Mouse (Mus musculus): ENCODE results near the gene Prr15l. TPM values are rescaled to one million over a fixed set of nuclear protein-coding genes. Genes with fewer than 3 reads are reported as not detected.

The Prr15l gene
- total RNA-seq, 2 experiments from 2014 or later: not detected

GRCm38 (mm10) chr11:96973426-96973964 is 45.6 kb downstream of the Prr15l start:
- peak in 1 of 2 experiments; percentile 53 for DNase-seq
- intact Hi-C loops (cut with DNase I): no loop called here

- DNase-seq: no peak
- intact Hi-C loops (cut with DNase I): no loop called here
Observed at GRCm38 (mm10) chr11:96974813-96975212, 46.9 kb downstream of the Prr15l start.

- intact Hi-C loops (cut with DNase I): no loop called here
- DNase-seq: no peak
Observed at GRCm38 (mm10) chr11:96975511-96976378, 47.8 kb downstream of the Prr15l start.

DNA sequence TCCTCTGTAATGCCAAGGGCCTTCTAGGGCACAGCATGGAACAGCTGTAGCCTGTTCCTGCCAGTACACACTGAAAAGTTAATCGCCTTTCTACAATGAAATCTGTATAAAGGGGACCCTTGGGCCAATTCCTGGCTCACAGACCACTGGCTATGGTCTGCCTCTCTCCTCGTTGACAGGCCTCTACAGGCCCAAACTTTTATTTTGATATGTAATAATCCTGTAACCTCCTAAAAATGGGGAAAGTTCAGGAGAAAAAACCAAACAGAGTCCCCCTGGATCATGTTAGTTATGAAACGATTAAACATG is 48.4 kb downstream of the Prr15l start:
- DNase-seq: no peak
- intact Hi-C loops (cut with DNase I): no loop called here

GRCm38 (mm10) chr11:96976911-96977591 is 49.1 kb downstream of the Prr15l start:
- peak in 1 of 2 experiments; percentile 79 for DNase-seq
- intact Hi-C loops (cut with DNase I): no loop called here

- intact Hi-C loops (cut with DNase I): no loop called here
Observed at GRCm38 (mm10) chr11:96977606-96978400, 49.9 kb downstream of the Prr15l start.

DNA sequence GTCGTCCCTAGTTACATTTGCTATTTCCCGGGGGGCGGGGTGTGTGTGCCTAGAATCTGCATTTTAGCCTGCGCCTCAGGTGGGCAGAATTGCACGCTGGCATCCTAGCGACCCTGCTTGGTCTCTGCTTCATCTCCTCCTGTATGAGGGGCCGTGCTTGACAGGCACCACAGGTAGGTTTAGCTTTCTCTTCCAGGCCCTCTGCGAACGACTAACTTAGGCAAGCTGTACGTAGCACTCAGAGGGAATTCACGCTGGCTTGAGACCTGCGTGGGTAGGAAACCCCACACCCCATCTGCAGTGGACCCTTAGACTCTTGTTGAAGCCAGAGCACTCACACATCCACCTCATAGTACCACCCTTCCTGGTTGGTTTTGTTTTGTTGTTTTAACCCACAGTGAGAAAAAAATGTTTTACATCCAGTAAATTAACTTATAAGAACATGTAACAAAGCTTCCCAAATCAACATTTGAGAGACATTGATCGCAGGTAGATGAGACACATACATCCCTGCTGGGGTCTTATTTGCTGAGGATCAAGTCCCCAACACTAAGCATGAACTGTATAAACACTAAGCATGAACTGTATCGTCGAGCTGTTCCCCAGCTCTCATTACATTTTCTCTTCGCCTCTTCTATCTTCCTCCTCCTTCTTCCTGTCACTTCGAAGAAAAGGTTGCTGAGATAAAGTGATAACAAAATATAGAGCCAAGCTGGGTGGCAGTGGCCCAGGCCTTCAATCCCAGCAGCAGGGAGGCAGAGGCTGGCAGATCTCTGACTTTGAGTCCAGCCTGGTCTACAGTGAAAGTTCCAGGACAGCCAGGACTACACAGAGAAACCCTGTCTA is 50.7 kb downstream of the Prr15l start:
- intact Hi-C loops (cut with DNase I): no loop called here
- DNase-seq: no peak

More at GRCm38 (mm10) chr11:96977606-96978400, 49.9 kb downstream of the Prr15l start:
- peak; percentile 98 for DNase-seq

DNA sequence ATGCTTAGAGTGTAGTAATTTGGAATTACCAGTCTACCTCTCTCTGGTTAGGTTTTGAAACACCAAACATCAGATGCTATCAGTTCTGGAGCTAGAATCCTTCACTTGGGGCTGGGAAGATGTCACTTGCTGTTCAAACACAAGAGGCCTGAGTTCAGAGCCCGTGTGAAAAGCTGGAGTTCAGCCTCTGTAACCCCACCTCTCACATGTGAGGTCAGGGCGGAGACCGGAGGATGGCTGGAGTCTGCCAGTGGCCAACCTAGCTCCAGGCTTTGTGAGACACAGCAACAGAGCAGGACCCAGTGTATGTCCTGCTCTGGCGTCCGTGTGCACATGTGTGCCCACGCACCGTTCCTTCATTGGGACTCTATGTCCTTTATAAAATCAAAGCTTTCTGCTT is 51.4 kb downstream of the Prr15l start:
- no peak for DNase-seq
- intact Hi-C loops (cut with DNase I): no loop called here

DNA sequence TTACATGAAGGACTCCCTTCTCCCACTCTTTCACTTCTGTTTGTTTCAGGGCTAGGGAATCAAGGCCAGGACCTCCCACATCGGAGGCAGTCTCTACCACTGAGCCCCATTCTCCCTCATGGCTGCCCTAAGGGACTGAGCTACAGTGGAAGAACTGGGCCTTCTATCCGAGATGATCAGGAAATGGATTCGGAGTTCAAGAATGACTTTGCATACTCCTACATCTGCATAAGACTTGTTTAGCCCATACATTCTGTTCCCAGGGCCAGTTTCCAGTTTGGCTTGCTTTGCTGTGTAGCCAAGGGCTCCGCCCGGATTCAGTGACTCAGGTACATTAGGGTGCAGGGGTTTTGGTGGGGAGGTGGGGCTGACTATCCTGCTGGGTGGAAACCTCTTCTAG is 52.1 kb downstream of the Prr15l start:
- intact Hi-C loops (cut with DNase I): loop anchor here (5.0 kb wide), 1 partner anchor 102 kb away; no protein-coding TSS in a partner anchor
- no peak for DNase-seq

DNA sequence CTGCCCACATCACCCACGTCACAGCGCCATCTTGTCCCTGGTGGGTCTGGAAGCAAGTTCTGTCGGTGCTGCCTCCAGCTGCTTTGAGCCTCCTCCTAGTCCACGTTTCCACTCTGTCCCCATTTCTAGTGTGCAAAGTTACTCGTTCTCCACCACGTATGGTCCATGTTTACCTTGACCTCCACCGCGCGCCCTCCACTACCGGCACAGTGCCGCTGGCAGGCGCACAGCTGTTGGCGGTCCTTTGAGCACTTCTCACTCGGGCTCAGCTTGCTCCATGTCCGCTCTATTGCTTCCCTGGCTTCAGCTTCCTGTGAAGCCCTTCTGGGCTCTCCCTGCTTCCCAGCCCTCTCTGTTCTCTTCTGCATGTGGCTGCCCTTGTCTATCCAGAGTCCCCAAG is 53.6 kb downstream of the Prr15l start:
- intact Hi-C loops (cut with DNase I): loop anchor here (1.0 to 5.0 kb wide), 2 partner anchors 41 to 101 kb away; no protein-coding TSS in a partner anchor
- no peak for DNase-seq

DNA sequence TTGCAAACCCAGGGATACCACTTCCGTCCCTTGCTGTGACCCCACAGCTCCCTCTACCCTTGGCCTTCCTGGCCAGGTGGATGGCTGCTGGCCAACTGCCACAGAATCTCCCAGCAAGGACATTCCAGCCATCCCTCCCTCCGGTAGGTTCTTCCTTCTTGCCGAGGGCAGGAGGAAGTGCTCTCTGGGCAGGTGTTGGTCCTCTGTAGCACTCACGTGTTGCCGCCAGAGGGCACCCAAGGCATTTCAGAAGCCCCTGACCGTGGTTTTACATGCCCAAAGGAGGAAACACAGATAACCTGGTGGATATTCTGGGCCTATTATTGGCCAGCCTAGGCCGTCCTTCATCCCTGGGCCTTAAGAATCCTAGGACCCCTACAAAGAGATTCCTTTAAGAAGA is 54.5 kb downstream of the Prr15l start:
- intact Hi-C loops (cut with DNase I): loop anchor here (5.0 kb wide), 1 partner anchor 100 kb away; no protein-coding TSS in a partner anchor
- peak; percentile 67 to 76 for DNase-seq

GRCm38 (mm10) chr11:96982859-96983258 is 55.0 kb downstream of the Prr15l start, which contains the start of gene Sp2:
Gene Sp2, minus strand, starts transcription at chr11:96982959.
- intact Hi-C loops (cut with DNase I): loop anchor here (5.0 kb wide), 1 partner anchor 99 kb away; no protein-coding TSS in a partner anchor
- DNase-seq: no peak

GRCm38 (mm10) chr11:96984903-96985302 is 57.0 kb downstream of the Prr15l start:
- DNase-seq: no peak
- intact Hi-C loops (cut with DNase I): loop anchor here (5.0 kb wide), 1 partner anchor 97 kb away; no protein-coding TSS in a partner anchor

- intact Hi-C loops (cut with DNase I): no loop called here
- DNase-seq: no peak
Observed at GRCm38 (mm10) chr11:96986463-96986862, 58.6 kb downstream of the Prr15l start.

Other genes starting within 250 kb of the Prr15l start
- 10 to 100 TPM; 10.0 to 10.3 TPM for gene Snx11, start 150.5 kb upstream of the Prr15l start, total RNA-seq (2021)
- gene Cbx1, start 139.0 kb upstream of the Prr15l start, total RNA-seq (2021): 10 to 100 TPM; 33.3 to 34.3 TPM
- gene Nfe2l1, start 98.1 kb upstream of the Prr15l start, total RNA-seq (2021): 100 to 1,000 TPM; 374 to 411 TPM
- 10 to 100 TPM; 23.1 to 23.6 TPM for gene Copz2, start 78.2 kb upstream of the Prr15l start, total RNA-seq (2021)
- gene Cdk5rap3, start 11.6 kb upstream of the Prr15l start, total RNA-seq (2021): 10 to 100 TPM; 21.0 to 25.3 TPM
- 1 to 10 TPM; 6.6 to 7.5 TPM for gene Pnpo, start 15.9 kb downstream of the Prr15l start, total RNA-seq (2021)
- gene Sp2, start 54.9 kb downstream of the Prr15l start, total RNA-seq (2021): 10 to 100 TPM in 1 of 2 experiments, 1 to 10 TPM in 1; 8.6 to 12.5 TPM
- not detected for gene Sp6, start 85.3 kb downstream of the Prr15l start, total RNA-seq (2021)
- gene Scrn2, start 101.8 kb downstream of the Prr15l start, total RNA-seq (2021): 1 to 10 TPM; 9.6 to 9.8 TPM
- gene Lrrc46, start 113.3 kb downstream of the Prr15l start, total RNA-seq (2021): under 1 TPM in 1 of 2 experiments, not detected in 1; 0.20 TPM
- gene Mrpl10, start 113.5 kb downstream of the Prr15l start, total RNA-seq (2021): 10 to 100 TPM; 40.8 to 45.5 TPM
- gene Osbpl7, start 122.5 kb downstream of the Prr15l start, total RNA-seq (2021): 1 to 10 TPM; 2.6 to 2.9 TPM
- gene Tbx21, start 187.2 kb downstream of the Prr15l start, total RNA-seq (2021): under 1 TPM; 0.44 to 0.69 TPM
- 1 to 10 TPM; 5.9 to 6.6 TPM for gene Tbkbp1, start 223.4 kb downstream of the Prr15l start, total RNA-seq (2021)